Mouse (Mus musculus): ENCODE measurements around the gene Rpp25.

GRCm38 (mm10) chr9:57510577-57510976 lies 6.8 kb downstream of the Rpp25 start:
- TF ChIP-seq EP300 (IDR thresholded peaks at IDR 0.05; ENCODE audit: low read depth) = no peak
- TF ChIP-seq CTCF (IDR thresholded peaks at IDR 0.05; ENCODE audit: low read depth) = no peak

All from liver, postnatal 0 days (tissue).